Mouse (Mus musculus): ENCODE measurements at regions not wholly inside any gene's neighbourhood (a gene's known extent, or its start where the extent isn't known, plus 50 kb on each side); places are given as distances from the start of the nearest gene placed in this dataset.

- TF ChIP-seq CTCF (IDR thresholded peaks at IDR 0.05; ENCODE audit: extremely low read depth, insufficient read depth, insufficient read length, insufficient replicate concordance) = no peak
- no peak for TF ChIP-seq POLR2A (IDR thresholded peaks at IDR 0.05; ENCODE audit: low read depth, low read length)
Measured at GRCm38 (mm10) chr1:164678303-164678702, 118.1 kb upstream of the Dpt start.
